Mouse (Mus musculus): ENCODE measurements around the gene Actl11. TPM values are rescaled to one million over a fixed set of nuclear protein-coding genes. Genes with fewer than 3 reads are reported as not detected.

Gene Actl11
- polyA plus RNA-seq, 1 experiment from 2014 or later, result not detected

- Histone ChIP-seq H3K27me3 (replicated peaks) (no peaks in the 10 kb centered on the region), H3K4me1 (peaks cover 22% of the 10 kb centered on the region), H3K9me3 (no peaks in the 10 kb centered on the region), H3K4me2 (no peak overlapping the region), H3K4me3 (no peak overlapping the region), H3K9ac (no peak overlapping the region), H3K27ac (replicated peaks) (no peak overlapping the region), H3K36me3 (peaks cover 55% of the 10 kb centered on the region)
- no peak for ATAC-seq (ENCODE audit: extremely low read depth, insufficient number of reproducible peaks, low FRiP score, low TSS enrichment)
- 85% methylated on average over 9 of the region's 9 CpGs for WGBS
These were observed 34.6 kb downstream of the Actl11 start for GRCm38 (mm10) chr9:107962916-107963315.

GRCm38 (mm10) chr9:107963700-107964099 is 35.4 kb downstream of the Actl11 start:
- no peaks in the 10 kb centered on the region for H3K9me3 ChIP-seq
- peak overlapping the region; percentile 53 for H3K27ac ChIP-seq (replicated peaks)
- peaks cover 22% of the 10 kb centered on the region for H3K4me1 ChIP-seq
- no peak overlapping the region for H3K4me2 ChIP-seq
- H3K4me3 ChIP-seq, result no peak overlapping the region
- H3K36me3 ChIP-seq, result peaks cover 53% of the 10 kb centered on the region
- 12% methylated on average over 5 of the region's 5 CpGs for WGBS
- peak; percentile 44; the same call in 1 of the 2 replicates for ATAC-seq (ENCODE audit: extremely low read depth, insufficient number of reproducible peaks, low FRiP score, low TSS enrichment)
- no peaks in the 10 kb centered on the region for H3K27me3 ChIP-seq (replicated peaks)
- H3K9ac ChIP-seq, result peak overlapping the region; percentile 2; the same call in 1 of the 2 replicates

- ATAC-seq (ENCODE audit: extremely low read depth, insufficient number of reproducible peaks, low FRiP score, low TSS enrichment), result no peak
- no peaks in the 10 kb centered on the region for H3K9me3 ChIP-seq
- H3K27me3 ChIP-seq (replicated peaks), result no peaks in the 10 kb centered on the region
- H3K4me1 ChIP-seq, result peaks cover 22% of the 10 kb centered on the region
- 84% methylated on average over 9 of the region's 9 CpGs for WGBS
- peak overlapping the region; percentile 53 for H3K27ac ChIP-seq (replicated peaks)
- no peak overlapping the region for H3K4me3 ChIP-seq
- H3K9ac ChIP-seq, result no peak overlapping the region
- H3K36me3 ChIP-seq, result peaks cover 53% of the 10 kb centered on the region
- H3K4me2 ChIP-seq, result no peak overlapping the region
These were observed 36.4 kb downstream of the Actl11 start for GRCm38 (mm10) chr9:107964681-107965080.

- Histone ChIP-seq H3K4me2 (no peak overlapping the region), H3K27ac (replicated peaks) (no peak overlapping the region), H3K27me3 (replicated peaks) (no peaks in the 10 kb centered on the region), H3K9ac (no peak overlapping the region), H3K9me3 (no peaks in the 10 kb centered on the region), H3K4me3 (no peak overlapping the region), H3K4me1 (peaks cover 35% of the 10 kb centered on the region), H3K36me3 (peaks cover 46% of the 10 kb centered on the region)
- ATAC-seq (ENCODE audit: extremely low read depth, insufficient number of reproducible peaks, low FRiP score, low TSS enrichment), result no peak
- WGBS, result 82% methylated on average over 10 of the region's 10 CpGs
These were observed 38.4 kb downstream of the Actl11 start for GRCm38 (mm10) chr9:107966676-107967075.

GRCm38 (mm10) chr9:107967437-107967836 is 39.2 kb downstream of the Actl11 start:
- Histone ChIP-seq H3K9ac (no peak overlapping the region), H3K27me3 (replicated peaks) (no peaks in the 10 kb centered on the region), H3K4me1 (peaks cover 38% of the 10 kb centered on the region), H3K4me3 (no peak overlapping the region), H3K9me3 (no peaks in the 10 kb centered on the region), H3K36me3 (peaks cover 39% of the 10 kb centered on the region), H3K27ac (replicated peaks) (no peak overlapping the region), H3K4me2 (no peak overlapping the region)
- no peak for ATAC-seq (ENCODE audit: extremely low read depth, insufficient number of reproducible peaks, low FRiP score, low TSS enrichment)
- WGBS, result 79% methylated on average over 6 of the region's 6 CpGs

GRCm38 (mm10) chr9:107968531-107968930 is 40.3 kb downstream of the Actl11 start:
- no peak for ATAC-seq (ENCODE audit: extremely low read depth, insufficient number of reproducible peaks, low FRiP score, low TSS enrichment)
- WGBS, result 85% methylated on average over 7 of the region's 7 CpGs

GRCm38 (mm10) chr9:107970311-107970710 is 42.0 kb downstream of the Actl11 start:
- Histone ChIP-seq H3K4me3 (no peak overlapping the region), H3K27me3 (replicated peaks) (no peaks in the 10 kb centered on the region), H3K36me3 (peaks cover 29% of the 10 kb centered on the region), H3K4me1 (peaks cover 48% of the 10 kb centered on the region), H3K4me2 (no peak overlapping the region), H3K9ac (no peak overlapping the region), H3K9me3 (no peaks in the 10 kb centered on the region), H3K27ac (replicated peaks) (no peak overlapping the region)
- 81% methylated on average over 5 of the region's 5 CpGs for WGBS
- ATAC-seq (ENCODE audit: extremely low read depth, insufficient number of reproducible peaks, low FRiP score, low TSS enrichment), result no peak

More at GRCm38 (mm10) chr9:107968531-107968930, 40.3 kb downstream of the Actl11 start:
- Histone ChIP-seq H3K4me1 (peaks cover 44% of the 10 kb centered on the region), H3K9ac (no peak overlapping the region), H3K36me3 (peaks cover 30% of the 10 kb centered on the region), H3K9me3 (no peaks in the 10 kb centered on the region), H3K4me3 (no peak overlapping the region), H3K27ac (replicated peaks) (no peak overlapping the region), H3K4me2 (no peak overlapping the region), H3K27me3 (replicated peaks) (no peaks in the 10 kb centered on the region)

- no peaks in the 10 kb centered on the region for H3K9me3 ChIP-seq
- peak overlapping the region; percentile 3; the same call in 1 of the 2 replicates for H3K4me2 ChIP-seq
- H3K27me3 ChIP-seq (replicated peaks), result no peaks in the 10 kb centered on the region
- peaks cover 61% of the 10 kb centered on the region for H3K4me1 ChIP-seq
- WGBS, result 46% methylated on average over 8 of the region's 8 CpGs
- no peak overlapping the region for H3K9ac ChIP-seq
- no peak overlapping the region for H3K4me3 ChIP-seq
- ATAC-seq (ENCODE audit: extremely low read depth, insufficient number of reproducible peaks, low FRiP score, low TSS enrichment), result peak; percentile 69
- H3K36me3 ChIP-seq, result peaks cover 26% of the 10 kb centered on the region
- H3K27ac ChIP-seq (replicated peaks), result peak overlapping the region; percentile 51
These were observed 43.6 kb downstream of the Actl11 start for GRCm38 (mm10) chr9:107971690-107972541.

- peak overlapping the region; percentile 57; the same call in 1 of the 2 replicates for H3K9ac ChIP-seq
- peaks cover 38% of the 10 kb centered on the region for H3K36me3 ChIP-seq
- peak overlapping the region; percentile 98 for H3K27ac ChIP-seq (replicated peaks)
- H3K4me1 ChIP-seq, result peaks cover 78% of the 10 kb centered on the region
- WGBS, result 33% methylated on average over 10 of the region's 10 CpGs
- peak overlapping the region; percentile 81 for H3K4me2 ChIP-seq
- ATAC-seq (ENCODE audit: extremely low read depth, insufficient number of reproducible peaks, low FRiP score, low TSS enrichment), result no peak
- no peaks in the 10 kb centered on the region for H3K27me3 ChIP-seq (replicated peaks)
- no peaks in the 10 kb centered on the region for H3K9me3 ChIP-seq
- H3K4me3 ChIP-seq, result peak overlapping the region; percentile 49; the same call in 1 of the 2 replicates
These were observed 46.4 kb downstream of the Actl11 start for GRCm38 (mm10) chr9:107974491-107975171.

GRCm38 (mm10) chr9:107975399-107976386 is 47.4 kb downstream of the Actl11 start, which contains the start of gene Uba7:
Gene Uba7, plus strand, starts transcription at chr9:107975505.
- peak within 1 kb of the TSS; percentile 98 for H3K27ac ChIP-seq (replicated peaks)
- 37% methylated on average over 12 of the region's 12 CpGs for WGBS
- peak within 1 kb of the TSS; percentile 49 for H3K4me3 ChIP-seq
- H3K4me2 ChIP-seq, result peak within 1 kb of the TSS; percentile 81
- peaks cover 41% of the 10 kb centered on the region for H3K36me3 ChIP-seq
- peaks cover 81% of the 10 kb centered on the region for H3K4me1 ChIP-seq
- no peak; the same call in 1 of the 2 replicates for ATAC-seq (ENCODE audit: extremely low read depth, insufficient number of reproducible peaks, low FRiP score, low TSS enrichment)
- no peaks in the 10 kb centered on the region for H3K27me3 ChIP-seq (replicated peaks)
- H3K9me3 ChIP-seq, result no peaks in the 10 kb centered on the region
- H3K9ac ChIP-seq, result peak within 1 kb of the TSS; percentile 81
